Mouse (Mus musculus) brain, adult 2 months (tissue): Measurements from ENCODE around the gene Tns4.
A peak's percentile ranks its signal among the peaks of the same experiment; 100 is the strongest.

ENCODE experiments used
- DNase-seq: peaks from one replicate; pipeline ENCODE4 v3.0.0; 2011; ENCODE audit warnings: low read depth, low spot score

Tns4 gene

DNA sequence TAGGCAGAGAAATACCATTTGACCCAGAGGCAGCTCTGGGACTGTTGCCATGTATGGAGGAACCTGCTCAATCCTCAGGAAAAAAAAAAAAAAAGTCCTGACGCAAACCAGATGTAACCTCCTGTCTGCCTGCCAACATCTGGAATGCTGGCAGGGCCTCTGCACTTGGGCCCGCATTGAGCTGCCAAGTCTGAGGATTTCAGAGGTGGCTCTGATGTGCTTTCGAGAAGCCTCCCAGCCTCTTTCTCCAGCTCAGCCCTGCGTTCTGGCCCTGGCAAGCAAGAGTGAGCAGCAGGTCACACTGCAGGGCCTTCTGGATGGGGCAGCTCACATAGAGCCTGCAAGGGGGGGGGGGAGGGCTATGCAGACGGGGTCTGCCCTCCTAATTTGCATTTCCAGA is 42.0 kb downstream of the Tns4 start:
- peak; percentile 18 for DNase-seq

DNA sequence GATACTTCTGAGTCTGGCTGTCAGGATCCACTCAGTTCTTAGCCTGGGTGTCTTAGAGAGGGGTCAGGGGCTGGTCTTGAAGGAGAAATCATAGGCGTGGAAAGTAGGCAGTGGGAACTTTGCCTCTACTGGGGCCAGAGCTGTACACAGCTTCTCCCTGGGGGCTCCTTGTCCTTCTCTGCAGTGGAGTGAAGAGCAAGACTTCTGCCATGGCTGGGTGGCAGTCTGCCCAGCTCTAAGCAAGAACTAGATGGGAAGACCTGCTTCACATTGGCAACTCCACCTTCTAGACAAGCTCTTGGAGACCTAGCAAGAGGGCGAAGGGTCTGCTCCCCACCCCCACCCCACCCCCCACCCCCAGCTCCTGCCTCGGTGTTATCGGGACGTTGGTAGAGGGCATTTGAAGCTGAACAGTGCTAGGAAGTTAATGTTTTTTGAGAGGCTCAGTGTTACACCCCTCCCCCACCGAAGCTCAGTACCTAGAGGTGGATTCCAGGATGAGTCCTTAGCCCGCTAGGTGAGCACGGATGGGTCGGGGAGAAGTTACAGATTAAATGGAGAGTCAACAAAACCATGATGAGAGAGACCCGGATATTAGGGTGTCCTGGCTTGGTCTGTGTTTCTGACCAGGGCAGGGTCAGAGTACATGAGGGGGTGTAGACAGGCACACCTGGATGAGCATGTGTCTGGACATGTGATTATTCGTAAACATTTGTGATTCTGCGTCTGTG is 43.8 kb downstream of the Tns4 start:
- DNase-seq, result no peak

DNA sequence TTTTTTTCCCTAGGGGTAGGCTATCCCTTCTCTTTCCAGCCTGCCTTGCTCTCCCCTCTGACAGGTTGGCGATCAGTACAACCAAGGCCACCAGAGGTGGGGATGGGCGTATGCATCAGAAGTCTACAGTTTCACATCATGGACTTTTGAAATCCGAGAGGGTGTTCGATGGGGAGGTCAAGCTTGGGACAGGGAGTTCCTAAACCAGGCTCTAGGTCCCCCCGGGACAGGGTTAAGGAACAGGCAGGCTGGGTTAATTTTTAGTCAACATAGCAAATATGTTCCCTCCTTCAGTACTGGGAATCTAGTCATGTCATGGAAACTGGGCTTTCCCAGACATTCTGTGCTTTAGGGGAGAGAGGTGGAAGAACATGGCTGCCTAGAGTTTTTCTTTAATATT is 44.8 kb downstream of the Tns4 start:
- no peak for DNase-seq

DNA sequence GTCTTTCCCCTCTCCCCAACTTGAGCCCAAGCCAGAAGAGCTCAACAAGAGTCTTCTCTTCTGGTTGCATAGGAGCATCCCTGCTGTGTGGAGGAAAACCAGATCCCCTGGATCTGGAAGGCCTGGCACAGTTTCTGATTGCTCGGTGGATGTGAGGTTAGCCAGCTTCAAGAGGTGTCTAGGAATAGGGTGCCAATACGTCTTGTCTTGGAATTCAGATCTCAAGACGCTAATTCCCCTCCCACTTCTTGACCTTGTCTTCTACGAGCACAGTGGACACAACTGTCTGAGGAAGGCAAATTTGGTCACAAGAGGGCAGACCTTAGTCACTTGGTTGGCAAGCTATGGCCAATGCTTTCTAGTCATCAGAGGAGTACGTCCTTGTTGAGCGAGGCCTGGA is 45.5 kb downstream of the Tns4 start:
- peak; percentile 8 for DNase-seq

DNA sequence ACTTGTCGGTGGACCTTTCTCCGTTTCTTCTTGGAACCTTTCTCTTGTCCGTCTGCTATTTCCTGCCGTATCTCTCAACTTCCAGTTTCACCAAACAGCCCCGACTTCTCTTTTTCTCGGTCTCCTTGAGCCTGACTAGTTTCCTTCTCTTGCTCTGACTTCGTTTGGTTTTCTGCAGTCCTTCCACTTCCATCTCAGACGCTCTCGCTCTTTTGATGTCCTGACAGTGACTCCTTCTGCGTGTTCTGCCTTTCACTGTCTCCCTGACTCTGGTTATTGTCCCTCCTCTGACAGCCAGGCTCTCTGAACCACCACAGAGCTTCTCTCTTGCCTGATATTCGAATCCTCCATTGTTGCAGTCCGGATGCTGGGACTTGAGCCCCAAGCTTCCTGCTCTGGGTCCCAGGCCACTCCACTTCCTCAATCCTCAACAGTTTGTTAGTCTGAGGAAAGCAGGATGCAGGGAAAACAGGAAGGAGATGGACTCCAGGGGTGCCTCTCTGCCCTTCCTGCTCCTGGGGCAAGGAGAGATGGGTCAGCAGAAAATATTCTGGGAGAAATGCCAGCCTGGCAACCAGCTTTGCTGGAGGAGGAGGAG is 46.2 kb downstream of the Tns4 start:
- peak; percentile 34 for DNase-seq

DNA sequence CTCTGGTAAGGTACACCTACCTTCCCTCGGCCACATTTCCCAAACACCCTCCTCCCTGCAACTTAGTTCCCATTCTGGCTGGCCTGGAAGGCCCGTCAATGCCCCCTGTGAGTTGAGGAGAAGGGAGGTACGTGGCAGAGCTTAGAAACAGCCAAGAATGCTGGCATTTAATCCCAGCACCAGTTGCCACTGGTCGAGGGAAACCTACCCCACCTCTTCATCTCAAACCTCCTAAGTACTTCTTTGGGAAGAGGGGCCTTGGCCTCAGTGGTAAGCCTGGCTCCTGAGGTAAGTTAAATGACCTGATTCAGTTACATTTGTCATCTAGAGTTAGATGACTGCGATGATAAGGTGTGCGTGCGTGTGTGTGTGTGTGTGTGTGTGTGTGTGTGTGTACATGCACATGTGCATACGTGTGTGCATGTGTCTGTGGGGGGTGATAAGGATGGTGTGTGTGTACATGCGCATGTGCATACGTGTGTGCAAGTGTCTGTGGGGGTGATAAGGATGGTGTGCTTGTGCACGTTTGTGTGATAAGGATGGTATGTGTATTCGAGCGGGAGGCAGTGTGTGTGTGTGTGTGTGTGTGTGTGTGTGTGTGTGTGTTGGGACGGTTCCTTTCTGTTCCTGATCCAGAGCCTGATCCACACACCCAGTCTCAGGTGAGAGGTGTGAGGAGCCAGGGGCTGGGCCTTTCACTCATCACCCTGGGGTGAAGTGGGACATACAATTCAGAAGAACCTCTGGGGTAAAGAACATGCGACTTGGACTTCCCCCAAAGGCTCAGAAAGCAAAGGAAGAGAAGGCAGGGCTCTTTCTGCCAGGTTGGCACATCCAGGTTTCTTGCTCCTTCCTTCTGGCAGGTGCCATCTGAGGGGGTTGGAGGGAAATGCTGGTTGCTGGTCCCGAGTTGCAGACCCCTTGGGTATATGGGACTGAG is 47.0 kb downstream of the Tns4 start:
- DNase-seq, result peak; percentile 15

DNA sequence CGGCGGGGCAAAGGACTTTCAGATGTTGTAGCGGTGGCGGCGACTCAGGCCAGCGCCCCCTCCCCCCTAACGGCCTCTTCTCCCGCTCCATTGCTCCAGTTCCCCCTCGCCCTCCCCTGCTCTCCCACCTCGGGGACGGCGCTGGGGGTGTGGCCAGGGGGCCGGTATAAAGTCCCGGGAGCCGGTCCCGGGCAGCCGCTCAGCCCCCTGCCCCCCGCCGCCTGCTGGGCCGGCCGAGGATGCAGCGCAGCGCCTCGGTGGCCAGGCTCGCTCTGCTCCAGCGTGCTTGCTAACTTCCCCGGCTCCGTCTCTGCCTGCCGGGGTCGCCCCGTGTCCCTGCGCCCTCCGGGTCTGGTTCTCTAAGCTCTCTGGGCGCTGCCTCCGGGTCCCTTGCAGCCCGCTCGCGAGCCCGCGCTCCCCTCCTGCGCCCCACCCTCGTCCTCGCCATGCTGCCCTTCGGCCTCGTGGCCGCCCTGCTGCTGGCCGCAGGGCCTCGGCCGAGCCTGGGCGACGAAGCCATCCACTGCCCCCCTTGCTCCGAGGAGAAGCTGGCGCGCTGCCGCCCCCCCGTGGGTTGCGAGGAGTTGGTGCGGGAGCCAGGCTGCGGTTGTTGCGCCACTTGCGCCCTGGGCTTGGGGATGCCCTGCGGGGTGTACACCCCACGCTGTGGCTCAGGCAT is 47.9 kb downstream of the Tns4 start, which contains the start of gene Igfbp4:
TSS of gene Igfbp4 (plus strand) at position 194 of the 679 bp plus-strand sequence.
- peak; percentile 42 for DNase-seq

DNA sequence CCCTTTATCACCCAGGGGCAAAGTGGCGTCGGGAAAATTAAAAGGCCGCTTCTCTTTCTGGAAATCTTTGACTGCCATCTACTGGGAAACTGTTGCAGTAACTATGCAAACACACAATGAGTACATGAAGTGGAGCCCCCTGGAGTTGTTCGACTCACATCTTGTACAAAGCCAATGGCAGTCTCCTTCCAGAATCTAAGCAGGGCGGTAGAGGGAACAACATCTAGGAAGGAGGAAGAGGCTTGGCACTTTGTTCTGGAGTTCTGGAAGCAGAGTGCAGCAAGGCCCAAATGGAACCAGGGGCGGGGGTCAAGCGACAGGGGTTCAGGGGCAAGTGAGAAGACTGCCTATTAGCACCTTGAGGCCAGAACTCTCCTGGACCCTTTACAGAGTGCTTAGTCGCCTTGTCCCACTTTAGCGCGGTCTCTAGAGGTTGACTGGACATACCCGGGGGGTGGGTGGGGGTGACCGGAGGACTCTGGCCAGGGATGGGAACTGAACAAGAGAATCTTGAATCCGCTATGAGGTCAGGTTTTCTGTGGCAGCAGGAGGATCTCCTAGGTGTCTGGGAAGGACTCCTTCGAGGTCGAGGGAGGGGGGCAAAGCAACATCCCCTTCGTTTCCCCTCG is 48.6 kb downstream of the Tns4 start:
- peak; percentile 62 for DNase-seq

DNA sequence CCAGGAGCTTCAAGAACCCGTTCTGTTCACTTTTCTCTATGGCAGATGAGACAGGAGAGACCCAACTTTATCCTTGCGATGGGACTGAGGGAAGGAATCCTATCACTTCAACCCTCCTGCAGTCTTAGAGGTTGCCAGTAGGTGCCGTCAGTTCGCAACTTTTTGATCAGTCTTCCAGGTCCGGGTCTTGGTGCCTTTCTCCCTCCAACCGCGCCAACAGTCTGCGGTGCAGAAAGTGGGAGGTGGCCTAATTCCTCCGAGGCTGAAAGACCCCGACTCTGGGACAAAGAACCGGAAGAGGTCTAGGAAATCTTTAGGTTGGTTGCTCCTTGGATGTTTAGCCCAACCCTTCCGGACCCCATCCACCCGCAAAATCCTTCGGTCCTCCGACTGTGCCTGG is 49.3 kb downstream of the Tns4 start:
- DNase-seq, result peak; percentile 87

DNA sequence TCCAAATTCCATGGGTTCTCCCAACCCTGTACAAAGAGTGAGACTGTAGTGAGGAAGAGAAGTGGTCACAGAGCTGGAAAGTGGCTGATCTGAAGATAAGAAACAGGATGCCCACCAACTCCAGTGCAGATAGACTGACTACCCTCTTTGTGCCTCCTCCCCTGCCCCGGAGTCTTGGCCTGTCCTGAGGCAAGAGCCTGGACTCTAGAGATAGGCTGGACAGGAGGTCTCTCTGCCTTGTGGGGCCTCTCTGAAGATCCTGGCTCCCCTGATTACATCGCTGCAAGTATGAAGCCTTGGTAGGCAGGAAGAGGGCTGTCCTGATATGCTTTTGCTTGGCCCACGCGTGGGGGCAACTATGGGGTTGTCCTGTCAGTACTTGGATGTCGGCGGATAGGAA is 52.9 kb downstream of the Tns4 start:
- no peak for DNase-seq

DNA sequence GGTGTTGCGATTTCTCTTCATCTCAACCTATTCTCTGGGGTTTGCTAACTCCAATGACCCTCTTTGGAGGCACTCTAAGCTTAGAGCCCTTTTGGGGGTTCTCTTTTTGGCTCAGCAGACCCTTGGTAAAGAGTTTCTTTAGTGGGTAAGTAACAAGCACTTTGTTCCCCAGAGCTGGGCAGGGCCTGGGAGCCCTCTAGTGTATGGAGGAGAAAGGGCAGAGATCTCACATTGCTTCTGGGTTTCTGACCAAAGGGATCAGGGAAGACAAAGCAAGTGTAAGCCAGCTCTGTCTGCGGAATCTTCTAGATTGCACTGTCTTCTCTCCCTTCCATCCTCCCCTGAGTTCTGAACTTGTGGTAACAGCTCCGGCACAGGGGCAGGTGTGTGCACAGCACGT is 53.8 kb downstream of the Tns4 start:
- DNase-seq, result peak; percentile 20

DNA sequence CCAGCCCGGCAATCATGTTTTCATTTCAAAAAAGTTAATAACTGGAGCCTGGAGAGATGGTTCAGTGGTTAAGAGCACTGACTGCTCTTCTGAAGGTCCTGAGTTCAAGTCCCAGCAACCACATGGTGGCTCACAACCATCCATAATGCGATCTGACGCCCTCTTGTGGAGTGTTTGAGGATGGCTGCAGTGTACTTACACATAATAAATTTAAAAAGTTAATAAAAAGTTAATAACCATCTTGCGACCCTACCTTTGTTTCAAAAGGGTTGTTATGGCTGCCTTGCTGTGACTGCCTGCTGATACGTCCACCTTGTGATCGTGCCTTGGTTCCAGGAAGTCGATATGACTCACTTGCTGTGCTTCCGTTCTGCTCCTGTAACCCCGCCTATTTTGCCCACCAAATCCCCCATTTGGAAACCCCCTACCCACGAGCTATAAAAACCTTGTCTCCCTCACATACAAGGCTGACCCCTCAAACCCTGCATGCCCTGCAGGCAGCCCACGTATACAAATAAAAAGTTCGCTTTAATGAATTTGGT is 62.1 kb downstream of the Tns4 start:
- no peak for DNase-seq

DNA sequence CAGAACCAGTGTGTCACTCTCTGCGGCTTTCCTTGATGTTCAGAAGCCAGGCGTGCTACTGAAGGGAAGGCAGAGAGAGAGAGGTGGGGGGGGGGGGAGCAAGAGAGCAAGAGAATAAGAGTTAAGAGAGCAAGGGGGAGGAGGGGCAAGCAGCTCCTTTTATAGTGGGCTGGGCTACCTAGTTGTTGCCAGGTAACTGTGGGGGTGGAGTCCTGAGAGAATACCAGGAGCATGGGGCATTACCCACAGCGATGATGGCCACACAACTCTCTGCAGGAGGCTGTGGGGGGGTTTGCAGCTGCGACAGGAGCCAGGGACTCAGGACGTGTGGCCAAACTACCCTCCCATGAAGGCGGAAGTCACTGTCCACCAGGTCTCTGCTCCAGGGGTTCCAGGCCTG is 63.2 kb downstream of the Tns4 start:
- DNase-seq, result no peak

DNA sequence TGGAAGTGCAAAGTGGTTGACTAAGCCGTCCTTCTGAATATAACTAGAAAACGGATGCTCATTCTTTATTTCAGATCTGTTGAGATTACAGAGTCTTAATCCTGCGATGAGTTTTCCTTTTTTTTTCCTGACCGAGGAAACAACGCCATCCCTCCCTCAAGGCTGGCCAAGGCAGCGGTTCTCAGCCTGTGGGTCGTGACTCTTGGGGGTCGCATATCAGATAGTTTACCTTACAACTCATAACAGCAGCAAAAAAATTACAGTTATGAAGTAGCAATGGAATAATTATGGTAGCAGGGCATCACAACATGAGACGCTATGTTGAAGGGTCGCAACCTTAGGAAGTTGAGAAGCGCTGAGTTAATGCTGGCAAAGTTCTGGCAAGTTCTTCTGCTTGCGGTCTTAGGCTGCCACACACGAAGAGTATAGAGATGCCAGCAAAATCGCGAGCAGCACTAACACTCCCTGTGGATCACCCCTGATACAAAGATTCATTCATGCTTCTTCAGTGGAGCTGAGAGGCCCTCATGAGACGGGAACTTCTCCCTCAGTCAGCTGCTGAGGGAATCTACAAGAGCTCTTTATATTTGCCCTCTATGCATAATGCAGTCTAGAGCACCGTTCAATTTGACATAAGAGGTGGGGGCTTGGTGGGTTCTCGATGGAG is 64.5 kb downstream of the Tns4 start:
- no peak for DNase-seq

DNA sequence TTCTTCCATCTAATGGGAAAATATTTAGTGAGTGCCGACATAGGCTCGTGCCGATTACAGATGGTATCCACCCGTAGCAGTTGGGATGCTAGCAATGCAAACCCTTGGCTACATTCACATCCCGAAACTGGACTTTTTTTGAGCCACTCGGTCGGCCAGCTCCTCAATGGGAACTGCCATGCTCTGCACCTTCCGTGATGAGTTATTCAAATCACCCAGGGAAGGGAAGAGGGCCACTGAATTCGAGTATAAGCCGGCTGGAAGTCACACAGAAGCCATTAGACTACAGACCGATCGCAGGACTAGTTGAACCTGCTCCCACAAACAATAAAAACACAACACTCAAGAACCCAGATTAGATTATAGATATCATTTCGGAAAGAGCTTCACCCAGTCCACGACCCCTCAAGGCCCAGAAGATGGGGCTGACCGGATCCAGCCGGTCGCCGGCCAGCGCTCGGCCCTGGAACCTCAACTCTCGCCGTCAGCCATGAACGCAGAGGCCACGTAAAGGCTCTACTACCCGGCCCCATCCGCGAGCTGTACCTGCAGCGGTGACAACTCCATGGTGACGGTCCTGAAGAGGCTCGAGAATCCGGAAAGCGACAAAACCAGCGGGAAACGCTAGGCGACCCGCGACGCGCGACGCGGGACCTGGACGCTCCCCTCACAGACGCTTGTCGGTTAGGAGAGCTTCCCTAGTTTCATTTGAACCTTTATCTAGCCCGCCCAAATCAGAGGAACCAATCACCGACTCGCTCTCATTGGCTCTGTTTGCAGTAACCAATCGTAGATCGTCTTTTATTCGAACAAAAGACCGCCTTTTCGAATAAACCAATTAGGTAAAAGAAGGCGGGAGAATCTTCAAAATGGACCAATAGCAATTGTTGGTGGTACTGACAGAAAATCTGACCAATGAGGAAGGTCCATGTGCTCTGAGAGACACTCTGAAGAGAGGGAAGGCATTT is 65.3 kb downstream of the Tns4 start, which contains the start of gene Top2a:
TSS of gene Top2a (minus strand) at position 690 of the 968 bp plus-strand sequence.
- peak; percentile 98 for DNase-seq

DNA sequence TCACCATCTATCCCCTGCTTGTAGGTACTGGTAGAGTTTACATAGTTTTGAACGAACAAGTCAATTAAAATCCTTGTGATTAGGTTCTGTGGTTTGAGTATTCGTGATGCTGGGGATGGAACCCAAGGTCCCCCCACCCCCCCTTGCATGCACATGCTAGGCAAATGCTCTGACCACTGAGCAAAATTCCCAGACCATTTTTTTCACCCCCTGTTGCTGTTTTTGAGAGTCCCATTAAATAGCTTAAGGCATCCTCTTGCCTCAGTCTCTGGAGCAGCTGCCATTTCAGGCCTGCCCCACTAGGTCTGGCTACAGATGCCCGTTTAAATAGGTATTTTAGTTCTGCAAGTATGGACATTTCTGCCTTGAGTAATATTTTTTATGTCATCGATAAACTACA is 66.0 kb downstream of the Tns4 start:
- DNase-seq, result no peak

DNA sequence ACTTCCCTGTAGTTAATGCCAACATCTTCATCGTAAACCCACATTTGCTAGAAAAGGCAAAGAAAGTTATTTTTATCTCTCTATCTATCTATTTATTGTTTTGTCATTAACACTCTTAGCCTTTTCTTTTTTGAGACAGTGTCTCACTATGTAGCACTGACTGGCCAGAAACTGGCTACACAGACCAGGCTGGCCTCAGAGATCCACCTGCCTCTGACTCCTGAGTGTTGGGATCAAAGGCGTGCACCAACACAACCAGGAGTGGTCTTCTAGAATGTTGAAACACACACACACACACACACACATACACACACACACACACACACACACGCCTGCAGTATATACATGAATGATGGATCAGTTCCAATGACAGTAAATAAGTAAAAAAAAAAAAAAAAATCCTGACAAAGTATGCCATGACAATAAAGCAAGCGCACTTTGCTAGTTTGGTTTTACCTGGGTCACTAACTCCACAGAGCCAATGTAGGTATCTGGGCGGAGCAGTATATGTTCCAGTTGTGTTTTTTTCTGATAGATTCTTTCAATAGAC is 66.6 kb downstream of the Tns4 start:
- no peak for DNase-seq

DNA sequence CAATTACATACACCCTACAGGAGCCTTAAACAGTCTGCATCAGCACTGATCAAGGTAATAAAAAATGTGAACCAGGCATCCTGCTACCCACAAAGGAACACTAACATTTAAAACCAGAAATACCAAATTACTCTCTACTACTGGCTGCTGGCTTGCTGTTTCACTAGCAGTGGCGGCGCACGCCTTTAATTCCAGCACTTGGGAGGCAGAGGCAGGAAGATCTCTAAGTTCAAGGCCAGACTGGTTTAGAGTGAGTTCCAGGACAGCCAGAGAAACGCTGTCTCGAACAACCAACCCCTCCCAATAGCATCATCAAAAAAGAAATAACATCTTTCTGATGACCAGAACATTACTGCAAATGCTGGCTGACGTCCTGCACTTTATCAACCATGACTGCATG is 69.3 kb downstream of the Tns4 start:
- no peak for DNase-seq
